Comparison of ENCODE assay signal across 11 mouse cellular contexts in the genomic region with DNA sequence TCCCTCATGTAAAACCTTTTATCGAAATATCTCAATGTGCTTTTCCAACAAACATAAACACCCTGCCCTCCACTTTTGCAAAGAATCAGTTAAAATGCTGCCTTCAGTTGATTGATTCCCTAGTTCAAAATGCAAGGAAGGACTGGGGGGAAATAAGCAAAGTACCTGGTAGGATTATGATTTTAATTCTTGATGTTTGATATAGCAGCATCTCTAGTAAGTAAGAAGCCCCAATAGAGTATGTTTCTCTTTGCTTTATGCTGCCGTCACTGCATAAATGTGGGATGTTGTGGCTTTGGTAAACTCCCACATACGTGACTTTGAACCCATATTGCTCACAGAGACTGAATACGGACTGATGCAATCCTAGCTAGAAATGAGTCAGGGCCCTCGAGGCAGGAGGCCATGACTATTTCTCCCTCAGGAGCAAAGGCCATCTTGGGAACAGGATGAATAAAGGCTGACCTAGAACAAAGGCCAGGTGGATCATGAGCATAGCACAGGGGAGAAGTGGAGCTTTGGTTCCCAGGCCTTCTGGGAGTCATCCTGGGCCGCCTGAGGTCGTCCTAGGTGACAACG.
DNase-seq lines count a peak whose midpoint lies in the region; ATAC-seq and TF ChIP-seq lines count a peak whose summit lies in the region.
"Had no signal": no experiment of that assay in that cellular context is flagged by ENCODE, and none has a peak within 500 bp of the region (broad histone marks: within the 10 kb centered on the region; RNA-seq: fewer than 3 reads in every experiment).

No protein-coding gene starts in this region.

- 66% methylated on average over 8 of the region's 8 CpGs for WGBS in heart, adult 2 months
- WGBS in lung, embryonic 16.5 days = 66% methylated on average over 8 of the region's 8 CpGs
- 71% methylated on average over 8 of the region's 8 CpGs for WGBS in lung, adult 2 months
- 90% methylated on average over 8 of the region's 8 CpGs for WGBS in midbrain, embryonic 14.5 days
- WGBS in midbrain, embryonic 15.5 days = 88% methylated on average over 8 of the region's 8 CpGs

- no peak overlapping the region for H3K4me2 ChIP-seq in lung, embryonic 16.5 days (ENCODE audit: low read depth, low read length)
- H3K4me2 ChIP-seq in midbrain, embryonic 14.5 days (ENCODE audit: low read length) = no peak overlapping the region
- no peak overlapping the region for H3K4me2 ChIP-seq in midbrain, embryonic 15.5 days

- peaks cover 18% of the 10 kb centered on the region for H3K4me1 ChIP-seq in heart, adult 2 months (ENCODE audit: control insufficient read depth, insufficient read depth, low read length)
- H3K4me1 ChIP-seq in lung, embryonic 16.5 days (replicated peaks; ENCODE audit: control insufficient read depth, insufficient read depth, low read length) = peaks cover 3% of the 10 kb centered on the region
- peaks cover 11% of the 10 kb centered on the region for H3K4me1 ChIP-seq in lung, adult 2 months (ENCODE audit: control insufficient read depth, insufficient read depth, low read length)
- peaks cover 16% of the 10 kb centered on the region for H3K4me1 ChIP-seq in midbrain, embryonic 14.5 days (ENCODE audit: control insufficient read depth, insufficient read depth, low read length)
- H3K4me1 ChIP-seq in midbrain, embryonic 15.5 days = peaks cover 15% of the 10 kb centered on the region

- no peak for TF ChIP-seq EP300 in heart, adult 2 months (IDR thresholded peaks at IDR 0.05; ENCODE audit: insufficient read depth, low read depth, low read length)

- DNase-seq in heart, adult 2 months = no peak
- DNase-seq in heart, adult 8-10 months (ENCODE audit: low spot score) = no peak
- DNase-seq in lung, adult 2 months = no peak
- DNase-seq in yolk sac, embryonic 10.5 days (ENCODE audit: low spot score) = peak; percentile 8
- DNase-seq in midbrain, embryonic 14.5 days = no peak
- DNase-seq: cerebellum, postnatal 10 days; layer of hippocampus, adult 9-11 months had no signal

- no peak for TF ChIP-seq POLR2A in heart, adult 2 months (IDR thresholded peaks at IDR 0.05; ENCODE audit: insufficient read depth, low read depth, low read length)
- TF ChIP-seq POLR2A in lung, adult 2 months (IDR thresholded peaks at IDR 0.05; ENCODE audit: borderline replicate concordance, extremely low read depth, low read depth, low read length) = no peak

- no peak overlapping the region for H3K4me3 ChIP-seq in heart, adult 2 months
- H3K4me3 ChIP-seq in lung, embryonic 16.5 days (ENCODE audit: low read length) = no peak overlapping the region
- no peak overlapping the region for H3K4me3 ChIP-seq in lung, adult 2 months (replicated peaks; ENCODE audit: extremely low read depth, low read depth, low read length)
- no peak overlapping the region for H3K4me3 ChIP-seq in midbrain, embryonic 14.5 days (replicated peaks; ENCODE audit: low read depth, low read length)
- no peak overlapping the region for H3K4me3 ChIP-seq in midbrain, embryonic 15.5 days

- H3K27me3 ChIP-seq in heart, adult 2 months (ENCODE audit: control insufficient read depth, insufficient read depth, low read length) = no peaks in the 10 kb centered on the region
- no peaks in the 10 kb centered on the region for H3K27me3 ChIP-seq in lung, embryonic 16.5 days (ENCODE audit: control insufficient read depth, insufficient read depth, low read depth, low read length)
- no peaks in the 10 kb centered on the region for H3K27me3 ChIP-seq in midbrain, embryonic 14.5 days (ENCODE audit: control insufficient read depth, insufficient read depth, low read length)
- no peaks in the 10 kb centered on the region for H3K27me3 ChIP-seq in midbrain, embryonic 15.5 days (replicated peaks)

- TF ChIP-seq CTCF in heart, adult 2 months (IDR thresholded peaks at IDR 0.05) = no peak
- no peak for TF ChIP-seq CTCF in lung, adult 2 months (IDR thresholded peaks at IDR 0.05; ENCODE audit: insufficient read depth, low read length)

- peaks cover 13% of the 10 kb centered on the region for H3K36me3 ChIP-seq in heart, adult 2 months (ENCODE audit: control insufficient read depth, insufficient read depth, low read length)
- no peaks in the 10 kb centered on the region for H3K36me3 ChIP-seq in lung, embryonic 16.5 days (ENCODE audit: control insufficient read depth, insufficient read depth, low read length)
- H3K36me3 ChIP-seq in midbrain, embryonic 14.5 days (ENCODE audit: control insufficient read depth, insufficient read depth, low read length) = no peaks in the 10 kb centered on the region
- no peaks in the 10 kb centered on the region for H3K36me3 ChIP-seq in midbrain, embryonic 15.5 days (replicated peaks)

- H3K27ac ChIP-seq in heart, adult 2 months = peak overlapping the region; percentile 64
- peak overlapping the region; percentile 56 for H3K27ac ChIP-seq in lung, embryonic 16.5 days (ENCODE audit: low read length)
- no peak overlapping the region for H3K27ac ChIP-seq in midbrain, embryonic 14.5 days (replicated peaks; ENCODE audit: low read depth, low read length)
- no peak overlapping the region for H3K27ac ChIP-seq in midbrain, embryonic 15.5 days
- H3K27ac ChIP-seq: liver, embryonic 14.5 days had no signal

- no peaks in the 10 kb centered on the region for H3K9me3 ChIP-seq in lung, embryonic 16.5 days (ENCODE audit: control insufficient read depth, low read length)
- H3K9me3 ChIP-seq in midbrain, embryonic 14.5 days (ENCODE audit: control insufficient read depth, low read length) = no peaks in the 10 kb centered on the region
- no peaks in the 10 kb centered on the region for H3K9me3 ChIP-seq in midbrain, embryonic 15.5 days

- no peaks in the 10 kb centered on the region for H3K79me2 ChIP-seq in heart, adult 2 months (replicated peaks; ENCODE audit: control insufficient read depth, insufficient read depth, low read length)

- ATAC-seq in lung, embryonic 16.5 days (ENCODE audit: low read depth) = no peak
- ATAC-seq in inflammation-experienced regulatory T-cells, adult 6 months = peak; percentile 48
- ATAC-seq in midbrain, embryonic 14.5 days (ENCODE audit: low FRiP score, low TSS enrichment) = no peak
- no peak for ATAC-seq in midbrain, embryonic 15.5 days (replicated peaks)

- intact Hi-C loops in heart, adult 2 months (cut with DNase I) = loop anchor here (1.0 to 10.0 kb wide), 5 partner anchors 74 to 348 kb away; no protein-coding TSS in a partner anchor

- H3K9ac ChIP-seq in heart, adult 2 months (ENCODE audit: low read depth, low read length) = no peak overlapping the region
- no peak overlapping the region for H3K9ac ChIP-seq in lung, embryonic 16.5 days (ENCODE audit: low read length)
- H3K9ac ChIP-seq in midbrain, embryonic 14.5 days (replicated peaks; ENCODE audit: low read length) = no peak overlapping the region
- no peak overlapping the region for H3K9ac ChIP-seq in midbrain, embryonic 15.5 days
- H3K9ac ChIP-seq: liver, embryonic 14.5 days had no signal

Comparison
In these comparisons a context has a peak if more than half of its experiments do, and no peak if none do; other contexts are left out.
1. H3K27ac ChIP-seq: peak in heart, adult 2 months (single experiment) and lung, embryonic 16.5 days (single experiment); none in midbrain, embryonic 14.5 days (single experiment) and midbrain, embryonic 15.5 days (single experiment).